Mouse (Mus musculus) C2C12 (cell line): ENCODE measurements around the gene Gm42742. TPM values are rescaled to one million over a fixed set of nuclear protein-coding genes. Genes with fewer than 3 reads are reported as not detected.

ENCODE experiments used
- H3K27me3 ChIP-seq: one replicate; pipeline ENCODE4 v1.6.1; 2011; ENCODE audit not compliant: control insufficient read depth, insufficient read depth, insufficient read length
- H3K36me3 ChIP-seq: one replicate; pipeline ENCODE4 v1.6.1; 2011; ENCODE audit not compliant: control insufficient read depth, insufficient read depth
- H3K4me3 ChIP-seq: one replicate; pipeline ENCODE4 v1.5.1; 2011; ENCODE audit warnings: mild to moderate bottlenecking, control low read depth; ENCODE audit not compliant: poor library complexity, insufficient read depth, severe bottlenecking
- H3K79me2 ChIP-seq: one replicate; pipeline ENCODE4 v1.6.1; 2011; ENCODE audit not compliant: control insufficient read depth, insufficient read depth
- H3K79me3 ChIP-seq: one replicate; pipeline ENCODE4 v1.6.1; 2011; ENCODE audit warnings: low read depth, control low read depth
- H3ac ChIP-seq: one replicate; pipeline ENCODE3; 2011; ENCODE audit warnings: low read depth; ENCODE audit not compliant: control insufficient read depth, insufficient read length
- CEBPB ChIP-seq: IDR thresholded peaks from one replicate; pipeline ENCODE4 v1.6.1; 2011; ENCODE audit warnings: low read depth, mild to moderate bottlenecking, control low read depth, moderate library complexity
- CTCF ChIP-seq: IDR thresholded peaks from one replicate; pipeline ENCODE4 v1.5.1; 2011; ENCODE audit not compliant: control insufficient read depth, insufficient read depth, insufficient read length
- FOSL1 ChIP-seq: IDR thresholded peaks from one replicate; pipeline ENCODE4 v1.8.0; 2011; ENCODE audit warnings: mild to moderate bottlenecking, low read length; ENCODE audit not compliant: poor library complexity, insufficient read depth, severe bottlenecking
- MAX ChIP-seq: IDR thresholded peaks from one replicate; pipeline ENCODE4 v1.6.1; 2011; ENCODE audit warnings: mild to moderate bottlenecking, control low read depth
- MYOD1 ChIP-seq: IDR thresholded peaks from one replicate; pipeline ENCODE4 v1.6.1; 2011; ENCODE audit warnings: low read depth; ENCODE audit not compliant: control insufficient read depth, insufficient read length
- MYOG ChIP-seq: IDR thresholded peaks from one replicate; pipeline ENCODE4 v1.6.1; 2011; ENCODE audit not compliant: control insufficient read depth, insufficient read length; ENCODE audit errors: extremely low read depth
- USF1 ChIP-seq: IDR thresholded peaks from one replicate; pipeline ENCODE4 v1.6.1; 2011; ENCODE audit warnings: low read depth, mild to moderate bottlenecking, control low read depth, moderate library complexity
- polyA plus RNA-seq: library from polyadenylated mRNA; unstranded; fragments of >200 nt; fragmentation: generic; extraction: Trizol; gene quantifications from one replicate; pipeline ENCODE4 v1.2.1, GENCODE M21; 2012; ENCODE audit warnings: missing spikeins

Gm42742 gene
- polyA plus RNA-seq, 1 experiment = 39.7 TPM

- Histone ChIP-seq H3K79me3 (peaks cover 20% of the 10 kb centered on the region), H3K36me3 (peaks cover 27% of the 10 kb centered on the region), H3K4me3 (no peak overlapping the region), H3ac (no peak overlapping the region), H3K27me3 (no peaks in the 10 kb centered on the region), H3K79me2 (peaks cover 33% of the 10 kb centered on the region)
- TF ChIP-seq CEBPB (no peak), MAX (no peak), USF1 (no peak), CTCF (no peak), MYOD1 (no peak), FOSL1 (no peak), MYOG (no peak)
Measured at GRCm38 (mm10) chr7:127021563-127022527, 948 bp upstream of the Gm42742 start.

- Histone ChIP-seq H3K79me2 (peaks cover 34% of the 10 kb centered on the region), H3ac (no peak overlapping the region), H3K79me3 (peaks cover 23% of the 10 kb centered on the region), H3K4me3 (no peak overlapping the region), H3K27me3 (no peaks in the 10 kb centered on the region), H3K36me3 (peaks cover 30% of the 10 kb centered on the region)
- TF ChIP-seq FOSL1 (no peak), CEBPB (no peak), MYOD1 (no peak), CTCF (no peak), MAX (no peak), USF1 (no peak), MYOG (no peak)
Measured at GRCm38 (mm10) chr7:127020491-127020890, 406 bp downstream of the Gm42742 start.

DNA sequence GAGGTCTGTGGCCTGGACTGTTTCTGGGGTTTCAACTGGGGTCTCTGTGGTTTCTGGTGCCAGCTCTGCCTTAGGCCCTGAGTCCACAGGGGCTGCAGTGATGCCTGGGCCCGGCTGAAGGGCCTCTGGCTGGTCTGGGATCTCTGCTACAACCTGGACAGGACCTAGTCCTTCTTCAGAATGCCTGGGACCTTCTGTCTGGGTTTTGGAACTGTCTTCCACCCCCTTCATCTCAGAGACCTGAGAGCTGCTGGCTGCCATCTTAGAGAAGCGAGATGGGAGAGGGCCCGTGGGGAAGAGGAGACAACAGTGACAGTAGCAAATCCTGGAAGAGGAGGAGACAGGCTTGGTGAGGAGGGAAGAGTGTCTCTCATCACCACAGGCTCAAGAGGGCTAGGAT, 866 bp downstream of the Gm42742 start:
- no peak for TF ChIP-seq MAX
- TF ChIP-seq USF1 = no peak
- no peak for TF ChIP-seq CEBPB
- no peak for TF ChIP-seq FOSL1
- no peak for TF ChIP-seq MYOD1
- TF ChIP-seq CTCF = no peak
- no peak for TF ChIP-seq MYOG
- Histone ChIP-seq H3K79me3 (peaks cover 22% of the 10 kb centered on the region), H3K79me2 (peaks cover 34% of the 10 kb centered on the region), H3ac (no peak overlapping the region), H3K36me3 (peaks cover 35% of the 10 kb centered on the region), H3K27me3 (no peaks in the 10 kb centered on the region), H3K4me3 (no peak overlapping the region)

DNA sequence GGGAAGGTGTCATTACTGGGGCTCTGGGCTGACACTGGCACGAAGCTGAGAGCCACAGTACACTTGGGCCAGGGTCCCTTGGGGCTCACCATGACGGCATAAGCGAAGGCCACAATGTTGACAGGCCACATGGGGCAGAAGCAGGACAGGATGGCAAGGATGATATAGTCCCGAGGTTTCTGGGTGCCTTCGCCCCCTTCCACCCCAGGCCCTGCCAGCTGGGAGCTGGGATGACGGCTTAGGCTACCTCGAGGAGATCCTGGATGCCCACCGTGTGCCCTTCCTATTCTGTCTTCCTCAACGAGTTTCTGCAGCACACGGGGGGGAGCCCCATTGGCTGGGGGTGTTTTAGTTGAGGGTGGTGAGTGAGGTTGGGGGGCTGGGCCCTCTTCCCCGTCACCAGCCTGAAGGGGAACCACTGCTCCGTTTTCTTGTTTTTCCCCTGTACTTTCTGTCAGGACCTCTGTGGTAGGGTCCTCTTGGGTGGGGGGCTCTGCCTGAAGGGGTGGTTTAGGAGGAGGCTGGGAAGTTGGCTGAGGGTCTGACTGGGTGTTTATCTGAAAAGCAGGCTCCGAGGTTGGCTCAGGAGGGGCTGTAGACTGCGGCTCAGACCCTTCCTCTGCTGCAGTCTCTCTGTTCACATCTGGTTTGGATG, 1.5 kb downstream of the Gm42742 start:
- TF ChIP-seq MYOG = no peak
- TF ChIP-seq MYOD1 = no peak
- no peak for TF ChIP-seq MAX

GRCm38 (mm10) chr7:127018416-127019305, 2.2 kb downstream of the Gm42742 start:
- H3K4me3 ChIP-seq = no peak overlapping the region

More for the DNA sequence above, 1.5 kb downstream of the Gm42742 start:
- Histone ChIP-seq H3K36me3 (peaks cover 31% of the 10 kb centered on the region), H3K79me2 (peaks cover 32% of the 10 kb centered on the region), H3K79me3 (peaks cover 16% of the 10 kb centered on the region), H3K27me3 (no peaks in the 10 kb centered on the region), H3K4me3 (no peak overlapping the region), H3ac (no peak overlapping the region)

More at GRCm38 (mm10) chr7:127018416-127019305, 2.2 kb downstream of the Gm42742 start:
- TF ChIP-seq USF1 (no peak), MYOD1 (no peak), MYOG (no peak), CEBPB (no peak), CTCF (no peak), FOSL1 (no peak), MAX (no peak)
- Histone ChIP-seq H3K36me3 (peaks cover 24% of the 10 kb centered on the region), H3K27me3 (no peaks in the 10 kb centered on the region), H3ac (no peak overlapping the region), H3K79me3 (peaks cover 14% of the 10 kb centered on the region), H3K79me2 (peaks cover 32% of the 10 kb centered on the region)
